Mouse (Mus musculus) G1E (cell line): ENCODE measurements around the gene Kif19a. TPM values are rescaled to one million over a fixed set of nuclear protein-coding genes. Genes with fewer than 3 reads are reported as not detected.

Experiments used
- ATAC-seq: 2 replicates; pipeline ENCODE4 v1.8.0; 2016; ENCODE audit warnings: mild to moderate bottlenecking; ENCODE audit not compliant: insufficient number of reproducible peaks, poor library complexity, low FRiP score, severe bottlenecking; ENCODE audit errors: extremely low read depth
- DNase-seq: peaks from one replicate; pipeline ENCODE4 v3.0.0; 2012; ENCODE audit warnings: low spot score
- H3K27me3 ChIP-seq: 2 replicates; pipeline ENCODE4 v1.6.1; 2012; ENCODE audit warnings: mild to moderate bottlenecking, low read length, inconsistent platforms; ENCODE audit not compliant: insufficient read depth
- H3K36me3 ChIP-seq: replicated peaks from 2 replicates; pipeline ENCODE3; 2012; ENCODE audit warnings: mild to moderate bottlenecking, inconsistent platforms
- H3K4me1 ChIP-seq: 2 replicates; pipeline ENCODE4 v1.6.1; 2012; ENCODE audit warnings: low read depth, low read length, inconsistent platforms, mixed read lengths; ENCODE audit not compliant: insufficient read depth
- H3K4me3 ChIP-seq: 2 replicates; pipeline ENCODE4 v1.5.1; 2012; ENCODE audit warnings: low read depth, mild to moderate bottlenecking, inconsistent platforms, low read length, moderate library complexity, mixed read lengths
- H3K9me3 ChIP-seq: replicated peaks from 2 replicates; pipeline ENCODE4 v1.6.1; 2012; ENCODE audit warnings: inconsistent platforms
- CTCF ChIP-seq: IDR thresholded peaks from 2 replicates; pipeline ENCODE4 v1.5.1; 2012; ENCODE audit warnings: low read depth, low read length, inconsistent platforms, mixed read lengths
- GATA1 ChIP-seq: IDR thresholded peaks from 2 replicates; pipeline ENCODE4 v1.6.1; 2012; ENCODE audit warnings: borderline replicate concordance, low read length, inconsistent platforms, mixed read lengths
- GATA2 ChIP-seq: IDR thresholded peaks from 2 replicates; pipeline ENCODE4 v1.6.1; 2012; ENCODE audit warnings: low read depth, low read length, inconsistent platforms, borderline replicate concordance
- POLR2AphosphoS5 ChIP-seq: IDR thresholded peaks from 2 replicates; pipeline ENCODE4 v1.6.1; 2012; ENCODE audit warnings: low read depth, low read length, inconsistent platforms; ENCODE audit not compliant: insufficient replicate concordance
- TAL1 ChIP-seq: conservative IDR thresholded peaks from 2 replicates; pipeline ENCODE4 v1.6.1; 2012; ENCODE audit warnings: low read depth, low read length, inconsistent platforms, mixed read lengths
- polyA plus RNA-seq: library from polyadenylated mRNA; stranded (reverse); fragments of >175 nt; gene quantifications from 2 replicates; pipeline ENCODE4 v1.2.3, GENCODE M21; 2012
- total RNA-seq, 2 experiments: library from RNA; stranded (forward) in 1 of 2; stranded (reverse) in 1 of 2; fragments of 200-1000 nt in 1 of 2; fragments of >200 nt in 1 of 2; fragmentation: Nextera tagmentation in 1 of 2; gene quantifications; 2 replicates each; pipeline ENCODE4 v1.2.3; 2014 to 2017

The Kif19a gene
- total and polyA plus RNA-seq, 3 experiments: not detected

DNA sequence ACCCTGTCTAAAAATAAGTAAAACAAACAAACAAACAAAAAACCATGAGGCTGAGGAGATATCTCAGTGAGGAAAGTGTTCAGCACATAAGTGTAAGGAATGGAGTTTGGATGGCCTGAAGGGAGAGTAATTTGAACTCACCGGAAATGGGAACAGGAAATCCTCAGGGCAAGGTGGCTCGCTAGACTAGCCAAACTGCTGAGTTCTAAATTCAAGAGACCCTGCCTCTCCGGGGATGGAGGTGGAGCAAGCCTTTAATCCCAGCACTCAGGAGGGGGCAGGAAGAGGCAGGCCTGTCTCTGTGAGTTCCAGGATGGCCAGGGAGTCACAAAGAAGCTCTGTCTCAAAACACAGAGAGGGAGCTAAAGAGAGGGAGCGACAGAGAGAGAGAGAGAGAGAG is 45.2 kb downstream of the Kif19a start:
- no peak for TF ChIP-seq GATA2
- TF ChIP-seq CTCF: no peak
- no peak for TF ChIP-seq TAL1
- TF ChIP-seq POLR2AphosphoS5: no peak
- no peak for TF ChIP-seq GATA1
- DNase-seq: no peak
- Histone ChIP-seq H3K27me3 (no peaks in the 10 kb centered on the region; the same call in 1 of the 2 replicates), H3K36me3 (no peaks in the 10 kb centered on the region), H3K4me3 (no peak overlapping the region), H3K4me1 (no peaks in the 10 kb centered on the region), H3K9me3 (peaks cover 71% of the 10 kb centered on the region)
- no peak for ATAC-seq

DNA sequence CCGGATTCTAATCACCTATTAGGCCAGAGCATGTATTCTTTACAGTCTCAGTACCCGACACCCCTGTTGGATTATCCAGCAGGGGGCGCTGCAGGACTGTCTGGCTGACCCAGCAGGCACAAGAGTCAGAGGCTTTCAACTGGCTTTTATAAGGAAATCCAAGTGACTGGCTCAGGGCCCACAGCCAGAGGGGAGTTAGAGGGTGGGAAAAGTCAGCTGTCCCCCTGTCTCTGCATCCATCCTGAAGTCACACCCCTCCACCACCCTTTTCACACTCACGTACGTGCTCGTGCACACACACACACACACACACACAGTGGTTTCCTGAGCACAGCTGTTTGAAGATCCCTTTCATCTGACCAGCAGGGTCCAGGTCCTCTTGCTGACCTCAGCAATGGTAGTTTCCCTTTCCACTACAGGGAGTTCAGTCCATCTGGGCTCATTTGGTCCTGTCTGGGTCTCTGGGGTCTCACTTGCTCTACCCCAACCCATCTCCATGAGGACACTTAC is 47.6 kb downstream of the Kif19a start:
- TF ChIP-seq GATA2 (no peak), CTCF (no peak), POLR2AphosphoS5 (no peak), GATA1 (no peak), TAL1 (no peak)
- Histone ChIP-seq H3K36me3 (no peaks in the 10 kb centered on the region), H3K4me3 (no peak overlapping the region), H3K4me1 (no peaks in the 10 kb centered on the region), H3K9me3 (peaks cover 67% of the 10 kb centered on the region), H3K27me3 (no peaks in the 10 kb centered on the region)
- ATAC-seq (no peak), DNase-seq (no peak)

DNA sequence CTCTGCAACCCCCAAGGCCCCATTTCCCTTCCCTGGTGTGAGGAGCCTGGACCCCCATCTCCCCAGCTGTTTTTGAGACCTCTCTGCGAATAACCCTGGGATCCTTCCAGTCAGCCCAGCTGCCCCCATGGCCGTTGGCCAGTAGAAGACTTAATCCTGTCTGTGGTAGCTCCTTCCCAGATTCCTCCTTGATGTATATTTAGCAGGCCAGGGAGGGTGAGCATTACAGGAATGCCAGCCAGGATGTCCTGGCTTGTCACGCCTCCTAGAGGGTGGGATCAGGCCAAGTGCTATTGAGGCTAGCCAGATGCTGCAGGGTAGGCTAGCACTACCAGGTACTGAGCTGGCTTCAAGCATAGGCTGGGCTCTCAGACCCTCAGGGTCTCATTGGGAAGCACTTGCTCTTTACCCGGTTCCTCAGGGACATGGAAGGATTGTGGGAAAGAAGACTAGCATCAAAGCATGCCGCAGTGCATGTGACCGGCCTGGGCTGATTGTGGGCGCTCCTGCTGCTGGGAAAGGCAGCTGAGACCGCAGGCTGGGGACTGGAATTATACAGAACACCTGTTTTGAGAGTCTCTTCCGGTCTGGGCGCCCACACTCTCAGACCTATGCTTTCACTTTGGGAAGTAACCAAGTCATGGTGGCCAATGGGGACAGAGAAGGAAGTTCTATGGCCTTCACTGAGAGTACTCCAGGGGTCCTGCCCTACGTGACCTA is 49.8 kb downstream of the Kif19a start:
- TF ChIP-seq TAL1 (no peak), POLR2AphosphoS5 (no peak), GATA2 (no peak), CTCF (no peak), GATA1 (no peak)
- no peaks in the 10 kb centered on the region for H3K36me3 ChIP-seq
- no peaks in the 10 kb centered on the region for H3K27me3 ChIP-seq
- DNase-seq (no peak), ATAC-seq (no peak)
- H3K4me1 ChIP-seq: no peaks in the 10 kb centered on the region
- H3K4me3 ChIP-seq: no peak overlapping the region
- H3K9me3 ChIP-seq: peaks cover 72% of the 10 kb centered on the region

DNA sequence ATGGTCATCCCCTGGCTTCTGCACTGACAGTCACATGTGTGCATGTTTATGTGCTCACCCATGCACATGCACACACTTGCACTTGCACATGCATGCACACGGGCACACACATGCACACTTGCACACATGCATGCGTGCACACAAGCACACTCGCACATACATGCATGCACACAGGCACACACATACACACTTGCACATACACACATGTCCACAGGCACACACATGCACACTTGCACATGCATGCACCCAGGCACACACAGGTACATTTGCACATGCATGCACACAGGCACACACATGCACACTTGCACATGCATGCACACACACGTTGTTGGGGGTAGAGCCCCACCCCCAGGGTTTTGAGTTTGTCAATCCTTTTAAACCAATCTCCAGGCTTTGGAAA is 51.7 kb downstream of the Kif19a start:
- Histone ChIP-seq H3K27me3 (no peaks in the 10 kb centered on the region), H3K4me3 (peak overlapping the region; percentile 24; the same call in 1 of the 2 replicates), H3K36me3 (no peaks in the 10 kb centered on the region), H3K4me1 (no peaks in the 10 kb centered on the region), H3K9me3 (peaks cover 69% of the 10 kb centered on the region)
- ATAC-seq (no peak), DNase-seq (no peak)
- no peak for TF ChIP-seq GATA1
- peak; percentile 17; the same call in 1 of the 2 replicates for TF ChIP-seq GATA2

DNA sequence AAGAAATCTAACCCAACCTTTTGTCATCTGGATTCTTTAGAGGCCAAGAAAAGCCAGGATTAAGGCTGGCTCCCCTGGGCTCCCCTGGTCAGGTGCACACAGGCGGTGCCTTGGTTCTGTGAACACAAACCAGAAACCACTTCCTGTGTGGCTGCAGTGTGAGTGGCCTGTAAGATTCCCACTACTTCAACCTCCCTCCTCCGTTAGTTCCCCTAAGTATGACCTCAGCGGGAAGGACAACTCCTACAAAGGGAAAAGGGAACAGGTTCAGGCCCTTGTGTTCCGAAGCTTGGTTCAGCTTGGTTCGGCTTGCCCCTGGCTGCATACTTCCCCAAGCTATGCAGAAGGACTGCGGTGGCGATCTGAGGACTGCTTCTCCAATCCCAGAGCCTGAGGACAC is 53.0 kb downstream of the Kif19a start:
- DNase-seq (no peak), ATAC-seq (no peak)
- TF ChIP-seq POLR2AphosphoS5 (no peak), GATA2 (no peak), TAL1 (no peak), GATA1 (no peak), CTCF (no peak)
- H3K27me3 ChIP-seq: no peaks in the 10 kb centered on the region
- peaks cover 67% of the 10 kb centered on the region for H3K9me3 ChIP-seq
- no peaks in the 10 kb centered on the region for H3K4me1 ChIP-seq
- no peaks in the 10 kb centered on the region for H3K36me3 ChIP-seq
- no peak overlapping the region for H3K4me3 ChIP-seq

DNA sequence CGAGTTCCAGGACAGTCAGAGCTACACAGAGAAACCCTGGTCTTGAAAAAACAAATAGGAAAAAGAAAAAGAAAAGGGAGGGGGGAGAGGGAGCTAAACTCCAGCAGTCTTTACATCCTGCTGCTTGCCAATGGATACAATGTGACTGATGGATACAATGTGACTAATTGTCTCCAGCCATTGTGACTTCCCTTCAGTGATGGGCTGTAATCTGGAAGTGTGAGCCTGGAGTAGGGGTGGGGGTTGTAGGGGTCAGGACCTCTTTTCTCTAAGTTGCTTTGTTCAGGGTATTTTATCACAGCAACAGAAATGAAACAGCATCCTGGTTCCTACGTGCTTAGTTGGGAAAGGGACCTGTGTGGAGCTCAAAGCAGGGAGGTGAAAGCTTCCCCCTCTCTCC is 53.9 kb downstream of the Kif19a start:
- Histone ChIP-seq H3K9me3 (peaks cover 76% of the 10 kb centered on the region), H3K4me3 (no peak overlapping the region), H3K4me1 (no peaks in the 10 kb centered on the region), H3K36me3 (no peaks in the 10 kb centered on the region), H3K27me3 (no peaks in the 10 kb centered on the region)
- no peak for TF ChIP-seq POLR2AphosphoS5
- no peak for TF ChIP-seq TAL1
- ATAC-seq (no peak), DNase-seq (no peak)
